Mouse (Mus musculus) limb, embryonic 15.5 days (tissue): ENCODE results near the gene Adra2c. TPM values are rescaled to one million over a fixed set of nuclear protein-coding genes. Genes with fewer than 3 reads are reported as not detected.

Source experiments
- ATAC-seq: fragments of 200-750 bp; cut with Nextera tagmentation; 2 replicates; pipeline ENCODE4 v1.8.0; 2017; ENCODE audit warnings: low read depth, moderate TSS enrichment; ENCODE audit not compliant: insufficient number of reproducible peaks, low FRiP score, low TSS enrichment
- H3K27ac ChIP-seq: fragments of 300-500 bp; sonication (generic); 2 replicates; pipeline ENCODE4 v1.5.1; 2015; ENCODE audit warnings: moderate library complexity, mild to moderate bottlenecking, inconsistent platforms
- H3K27me3 ChIP-seq: fragments of 300-500 bp; sonication (generic); 2 replicates; pipeline ENCODE4 v1.6.1; 2015; ENCODE audit warnings: inconsistent platforms
- H3K36me3 ChIP-seq: fragments of 300-500 bp; sonication (generic); 2 replicates; pipeline ENCODE4 v1.6.1; 2015; ENCODE audit warnings: inconsistent platforms
- H3K4me1 ChIP-seq: fragments of 300-500 bp; sonication (generic); 2 replicates; pipeline ENCODE4 v1.6.1; 2015; ENCODE audit warnings: inconsistent platforms
- H3K4me2 ChIP-seq: fragments of 300-500 bp; sonication (generic); 2 replicates; pipeline ENCODE4 v1.6.1; 2015; ENCODE audit warnings: mild to moderate bottlenecking, inconsistent platforms
- H3K4me3 ChIP-seq: fragments of 300-500 bp; sonication (generic); 2 replicates; pipeline ENCODE4 v1.5.1; 2015; ENCODE audit warnings: mild to moderate bottlenecking, inconsistent platforms
- H3K9ac ChIP-seq: fragments of 300-500 bp; sonication (generic); 2 replicates; pipeline ENCODE4 v1.6.1; 2015; ENCODE audit warnings: inconsistent platforms
- H3K9me3 ChIP-seq: fragments of 300-500 bp; sonication (generic); 2 replicates; pipeline ENCODE4 v1.6.1; 2016; ENCODE audit warnings: inconsistent platforms
- WGBS: fragments of 180-500 bp; shearing (Covaris S2); methylation state at CpG from one replicate; pipeline ENCODE4 v1.1.7; 2015; 5-methylcytosine and 5-hydroxymethylcytosine counted together
- polyA plus RNA-seq: library from polyadenylated mRNA; unstranded; fragments of >200 nt; fragmentation: Nextera tagmentation; extraction: Ambion mirVana; gene quantifications from 2 replicates; pipeline ENCODE4 v1.2.1, GENCODE M21; 2015

The Adra2c gene
- polyA plus RNA-seq, 1 experiment from 2014 or later = not detected

- no peak for ATAC-seq
- Histone ChIP-seq H3K9me3 (no peaks in the 10 kb centered on the region), H3K27me3 (peaks cover 71% of the 10 kb centered on the region), H3K4me3 (peak overlapping the region; percentile 13; the same call in 1 of the 2 replicates), H3K9ac (no peak overlapping the region), H3K27ac (no peak overlapping the region), H3K4me1 (peaks cover 9% of the 10 kb centered on the region), H3K36me3 (no peaks in the 10 kb centered on the region), H3K4me2 (peak overlapping the region; percentile 33)
- 1% methylated on average over 21 of the region's 21 CpGs for WGBS
Observed at GRCm38 (mm10) chr5:35313231-35313821, 35.2 kb downstream of the Adra2c start.

- Histone ChIP-seq H3K4me2 (peak overlapping the region; percentile 33), H3K27ac (no peak overlapping the region), H3K4me1 (peaks cover 9% of the 10 kb centered on the region), H3K27me3 (peaks cover 71% of the 10 kb centered on the region), H3K9ac (no peak overlapping the region), H3K9me3 (no peaks in the 10 kb centered on the region), H3K4me3 (peak overlapping the region; percentile 13; the same call in 1 of the 2 replicates), H3K36me3 (no peaks in the 10 kb centered on the region)
- no peak for ATAC-seq
- 19% methylated on average over 18 of the region's 18 CpGs for WGBS
Observed at GRCm38 (mm10) chr5:35313826-35314586, 35.9 kb downstream of the Adra2c start.

- Histone ChIP-seq H3K36me3 (no peaks in the 10 kb centered on the region), H3K9ac (no peak overlapping the region), H3K4me1 (peaks cover 9% of the 10 kb centered on the region), H3K4me2 (no peak overlapping the region), H3K9me3 (no peaks in the 10 kb centered on the region), H3K4me3 (no peak overlapping the region), H3K27ac (no peak overlapping the region), H3K27me3 (peaks cover 70% of the 10 kb centered on the region)
- no peak for ATAC-seq
- 25% methylated on average over 3 of the region's 3 CpGs for WGBS
Observed at GRCm38 (mm10) chr5:35314629-35315028, 36.5 kb downstream of the Adra2c start.

- H3K4me3 ChIP-seq = no peak overlapping the region
- H3K27me3 ChIP-seq = peaks cover 64% of the 10 kb centered on the region
- no peaks in the 10 kb centered on the region for H3K9me3 ChIP-seq
- H3K9ac ChIP-seq = no peak overlapping the region
- no peaks in the 10 kb centered on the region for H3K36me3 ChIP-seq
- peaks cover 9% of the 10 kb centered on the region for H3K4me1 ChIP-seq
- no peak for ATAC-seq
- WGBS = 82% methylated on average over 3 of the region's 3 CpGs
- no peak overlapping the region for H3K27ac ChIP-seq
- no peak overlapping the region for H3K4me2 ChIP-seq
Observed at GRCm38 (mm10) chr5:35315204-35315603, 37.1 kb downstream of the Adra2c start.

- 0 out of 2 replicates have a peak, but pooled peaks cover 5% of the 10 kb centered on the region for H3K4me1 ChIP-seq
- 60% methylated on average over 2 of the region's 2 CpGs for WGBS
- H3K27me3 ChIP-seq = peaks cover 16% of the 10 kb centered on the region
- no peak overlapping the region for H3K4me3 ChIP-seq
- no peak overlapping the region for H3K9ac ChIP-seq
- no peaks in the 10 kb centered on the region for H3K36me3 ChIP-seq
- no peak overlapping the region for H3K4me2 ChIP-seq
- ATAC-seq = no peak; the same call in 1 of the 2 replicates
- H3K27ac ChIP-seq = no peak overlapping the region
- no peaks in the 10 kb centered on the region for H3K9me3 ChIP-seq
Observed at GRCm38 (mm10) chr5:35320650-35321049, 42.5 kb downstream of the Adra2c start.

GRCm38 (mm10) chr5:35330822-35331221, 52.7 kb downstream of the Adra2c start:
- H3K4me2 ChIP-seq = no peak overlapping the region
- H3K36me3 ChIP-seq = no peaks in the 10 kb centered on the region
- no peak for ATAC-seq
- 84% methylated on average over 4 of the region's 4 CpGs for WGBS
- H3K9ac ChIP-seq = no peak overlapping the region
- no peaks in the 10 kb centered on the region for H3K9me3 ChIP-seq
- no peaks in the 10 kb centered on the region; the same call in 1 of the 2 replicates for H3K27me3 ChIP-seq
- H3K27ac ChIP-seq = no peak overlapping the region
- H3K4me3 ChIP-seq = no peak overlapping the region
- H3K4me1 ChIP-seq = no peaks in the 10 kb centered on the region

Other genes with a start within 250 kb of the Adra2c start
- 0.37 and 0.49 TPM in 2 replicates for gene Hgfac, start 236.8 kb upstream of the Adra2c start, polyA plus RNA-seq
- 5.5 and 9.5 TPM in 2 replicates for gene Dok7, start 221.6 kb upstream of the Adra2c start, polyA plus RNA-seq
- gene Lrpap1, start 172.6 kb upstream of the Adra2c start, polyA plus RNA-seq = 125 and 141 TPM in 2 replicates
- gene Hmx1, start 110.8 kb downstream of the Adra2c start, polyA plus RNA-seq = not detected in 2 replicates
- 12.1 and 16.4 TPM in 2 replicates for gene Cpz, start 247.4 kb downstream of the Adra2c start, polyA plus RNA-seq